Mouse (Mus musculus) left cerebral cortex, postnatal 4 days (tissue): Measurements from ENCODE around the gene Reep1. TPM values are rescaled to one million over a fixed set of nuclear protein-coding genes. Genes with fewer than 3 reads are reported as not detected.
A peak's percentile ranks its signal among the peaks of the same experiment; 100 is the strongest.

Experiments
- DNase-seq: peaks from one replicate; pipeline ENCODE4 v3.0.0-alpha.2; 2022
- intact Hi-C: fragments of 180-260 bp; cut with DNase I; formaldehyde crosslinking; loops from one replicate; pipeline ENCODE4 v1.15.1; 2025
- total RNA-seq, 2 experiments: library from RNA; stranded (reverse); gene quantifications; 2 replicates each; pipeline ENCODE4 v1.2.3; 2021

Gene Reep1
- total RNA-seq, 2 experiments from 2014 or later: 223 to 225 TPM

DNA sequence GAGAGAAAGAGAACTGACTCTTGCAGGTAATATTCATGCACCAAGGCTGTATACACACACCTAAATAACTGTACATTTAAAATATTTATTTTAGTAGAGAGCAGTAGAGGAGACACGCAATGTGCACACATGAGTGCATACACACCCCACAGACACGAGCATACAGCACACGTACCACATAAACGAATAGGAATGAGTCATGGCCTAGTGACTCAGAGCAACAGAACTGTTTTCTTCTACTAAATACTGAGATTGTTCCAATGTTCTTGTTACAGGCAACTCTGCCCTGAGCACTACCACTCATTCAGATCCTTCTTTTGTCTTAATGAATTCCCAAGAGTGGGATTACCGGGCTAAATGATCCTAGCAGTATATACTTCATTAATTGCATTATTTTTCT, 70.7 kb downstream of the Reep1 start:
- intact Hi-C loops: no loop called here
- DNase-seq: no peak

GRCm38 (mm10) chr6:71779831-71780230, 72.5 kb downstream of the Reep1 start:
- no peak for DNase-seq
- intact Hi-C loops: no loop called here

- DNase-seq: no peak
- intact Hi-C loops: no loop called here
Observed at GRCm38 (mm10) chr6:71780431-71780830, 73.1 kb downstream of the Reep1 start.

DNA sequence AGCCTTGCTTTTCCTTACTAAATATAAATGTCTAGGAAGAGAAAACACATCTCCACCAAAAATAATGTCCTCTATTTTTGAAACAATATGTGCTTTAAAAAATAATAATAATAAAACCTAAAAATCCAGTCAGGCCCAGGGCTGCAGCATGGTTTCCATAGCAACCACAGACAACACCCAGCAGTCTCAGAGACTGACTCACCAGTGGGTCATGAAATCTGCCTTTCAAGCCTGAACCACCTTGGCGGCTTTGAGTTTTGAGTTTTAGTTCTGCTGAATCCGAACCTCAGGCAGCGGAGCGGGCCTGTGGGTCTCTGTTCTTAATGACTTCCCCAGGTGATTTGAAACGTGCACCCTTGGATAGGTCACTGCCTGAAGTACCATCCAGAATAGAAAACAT, 75.8 kb downstream of the Reep1 start:
- DNase-seq: no peak

DNA sequence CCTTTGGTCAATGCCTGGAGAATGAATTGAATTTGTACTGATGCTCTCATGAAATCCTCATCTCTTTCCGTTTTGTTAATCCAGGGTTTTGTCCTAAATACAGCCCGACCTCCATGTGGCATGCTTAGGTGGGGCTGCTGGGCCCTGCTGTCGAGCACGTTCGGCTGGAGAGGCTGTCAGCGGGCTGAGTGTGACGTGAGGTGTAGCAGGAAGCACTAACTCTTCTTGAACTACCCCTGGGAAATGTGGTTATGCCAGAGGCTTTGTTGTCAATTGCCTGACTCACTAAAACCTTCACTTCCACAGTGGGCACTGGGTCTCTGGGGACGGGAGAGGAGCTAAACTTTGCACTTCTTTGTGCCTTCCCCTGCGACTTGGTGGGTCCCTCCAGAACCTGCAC, 81.0 kb downstream of the Reep1 start:
- intact Hi-C loops: no loop called here
- no peak for DNase-seq

More for the DNA sequence above, 75.8 kb downstream of the Reep1 start:
- intact Hi-C loops: no loop called here

DNA sequence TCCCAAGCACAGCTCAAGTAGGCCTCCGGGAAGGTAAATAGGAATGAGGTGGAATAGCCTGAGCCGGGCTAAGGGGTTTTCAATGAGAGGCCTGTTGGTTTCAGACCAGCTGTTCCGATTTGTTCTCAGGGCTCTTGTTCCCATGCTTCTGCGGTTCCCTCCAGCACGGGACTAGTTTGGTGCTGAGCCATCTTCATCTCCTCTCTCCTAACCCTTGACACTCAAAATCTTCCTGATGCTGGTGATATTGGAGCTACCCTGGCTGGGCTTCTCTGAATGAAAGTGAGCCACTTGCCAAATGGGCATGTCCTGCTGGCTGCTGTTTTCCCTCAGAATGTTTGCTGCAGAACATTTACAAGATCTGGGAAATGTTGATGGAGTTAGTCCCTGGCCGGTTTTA, 84.4 kb downstream of the Reep1 start:
- intact Hi-C loops: no loop called here

DNA sequence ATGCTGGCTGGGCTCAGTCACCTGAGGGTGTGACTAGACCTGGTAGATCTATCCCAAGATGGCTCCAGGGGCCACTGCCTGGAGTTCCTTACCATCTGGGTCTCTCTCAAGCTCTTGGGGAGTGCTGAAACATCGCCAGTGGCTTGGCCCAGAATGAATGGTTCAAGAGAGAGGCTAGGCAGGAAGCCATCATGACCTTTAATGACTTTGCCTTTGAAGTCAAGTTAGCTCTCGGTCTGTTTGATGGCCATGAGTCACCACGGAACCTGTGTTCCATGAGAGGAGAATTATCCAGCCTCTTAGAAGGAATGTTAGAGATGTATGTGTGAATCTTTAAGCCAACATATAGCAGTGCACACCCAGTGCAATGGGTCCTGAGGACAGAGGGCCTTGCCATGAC, 92.0 kb downstream of the Reep1 start:
- intact Hi-C loops: no loop called here
- no peak for DNase-seq

More for the DNA sequence above, 84.4 kb downstream of the Reep1 start:
- no peak for DNase-seq

DNA sequence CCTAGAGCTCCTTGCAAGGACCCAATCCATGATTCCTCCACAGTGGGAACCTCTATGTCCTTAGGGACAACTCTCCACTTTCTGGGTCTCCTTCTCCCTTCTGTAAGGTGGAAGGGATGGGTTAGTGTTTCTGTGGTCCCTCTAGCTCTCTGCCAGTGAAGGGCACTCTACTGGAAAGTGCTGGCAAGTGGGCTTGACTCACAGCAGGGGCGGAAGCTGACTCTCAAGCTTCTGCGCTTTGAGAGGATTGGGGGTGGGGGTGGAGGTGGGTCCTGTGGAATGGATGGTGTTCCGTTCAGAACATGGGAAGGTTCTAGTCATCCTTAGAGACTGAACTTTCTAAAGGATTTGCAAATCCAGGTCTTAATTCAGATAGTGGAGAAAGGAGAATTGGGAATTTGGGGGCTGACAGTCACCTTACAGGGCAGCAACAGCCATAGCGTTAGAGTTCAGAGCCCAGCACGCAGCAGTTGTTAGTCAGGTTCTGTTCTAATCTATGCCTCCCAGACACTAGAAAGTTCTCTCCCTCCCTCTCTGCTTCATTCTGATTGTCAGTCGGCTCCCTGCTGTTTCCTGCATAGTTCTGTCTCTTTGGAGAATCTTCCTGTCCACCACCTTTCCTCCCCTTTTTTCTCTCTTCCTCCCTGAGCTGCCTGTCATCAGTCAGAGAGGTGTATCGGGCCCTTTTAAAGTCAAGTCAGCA, 93.8 kb downstream of the Reep1 start:
- intact Hi-C loops: loop anchor here (10.0 kb wide), 1 partner anchor 176 kb away; no protein-coding TSS in a partner anchor
- DNase-seq: peak; percentile 25

GRCm38 (mm10) chr6:71801714-71802094, 94.3 kb downstream of the Reep1 start:
- DNase-seq: peak; percentile 49
- intact Hi-C loops: loop anchor here (10.0 kb wide), 1 partner anchor 177 kb away; no protein-coding TSS in a partner anchor

DNA sequence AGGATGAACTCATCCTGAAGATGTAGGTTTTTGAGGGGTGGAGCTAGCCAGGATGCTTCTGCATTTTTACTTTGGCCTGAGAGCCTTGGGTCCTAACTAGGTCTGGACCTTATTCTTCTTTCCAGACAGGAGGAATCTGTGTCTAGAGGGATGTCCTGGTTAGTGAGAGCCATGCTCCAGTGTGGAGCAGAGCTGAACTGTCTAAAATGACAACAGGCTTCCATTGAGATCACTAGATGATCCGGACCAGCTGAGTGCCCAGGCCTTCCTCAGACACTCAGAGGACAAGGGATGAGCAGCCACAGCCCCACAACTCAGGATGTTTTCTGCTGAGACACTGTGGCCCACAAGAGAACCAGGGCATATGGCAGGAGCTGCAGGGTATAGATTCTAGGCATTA, 96.2 kb downstream of the Reep1 start:
- intact Hi-C loops: loop anchor here (10.0 kb wide), 1 partner anchor 179 kb away; no protein-coding TSS in a partner anchor
- no peak for DNase-seq

- intact Hi-C loops: loop anchor here (10.0 kb wide), 1 partner anchor 179 kb away; no protein-coding TSS in a partner anchor
- DNase-seq: peak; percentile 74
Observed at GRCm38 (mm10) chr6:71804061-71804829, 96.9 kb downstream of the Reep1 start.

- intact Hi-C loops: loop anchor here (10.0 kb wide), 1 partner anchor 182 kb away; no protein-coding TSS in a partner anchor
- DNase-seq: no peak
Observed at GRCm38 (mm10) chr6:71806713-71807112, 99.4 kb downstream of the Reep1 start.

GRCm38 (mm10) chr6:71809890-71810289, 102.5 kb downstream of the Reep1 start:
- DNase-seq: no peak
- intact Hi-C loops: loop anchor here (10.0 kb wide), 1 partner anchor 185 kb away; no protein-coding TSS in a partner anchor

DNA sequence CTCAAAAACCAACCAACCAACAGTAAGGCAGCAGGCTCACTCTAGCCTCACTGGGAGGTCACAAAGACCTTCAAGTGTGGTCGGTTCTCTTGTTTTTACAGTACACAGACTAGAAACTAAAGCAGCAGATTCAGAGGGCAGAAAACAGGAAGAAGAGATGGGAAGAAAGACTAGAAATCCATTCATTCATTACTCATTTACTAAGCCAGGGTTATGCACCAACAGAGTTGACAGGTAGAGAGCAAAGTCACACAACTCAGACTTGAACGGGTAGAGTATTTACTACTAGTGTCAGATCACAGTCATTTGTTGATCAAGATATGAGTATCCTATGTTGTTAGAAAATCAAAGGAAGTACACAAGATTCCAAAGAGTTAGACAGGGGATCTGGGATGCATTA, 105.5 kb downstream of the Reep1 start:
- intact Hi-C loops: no loop called here
- DNase-seq: no peak

GRCm38 (mm10) chr6:71819764-71820292, 112.5 kb downstream of the Reep1 start:
- intact Hi-C loops: no loop called here
- DNase-seq: no peak

DNA sequence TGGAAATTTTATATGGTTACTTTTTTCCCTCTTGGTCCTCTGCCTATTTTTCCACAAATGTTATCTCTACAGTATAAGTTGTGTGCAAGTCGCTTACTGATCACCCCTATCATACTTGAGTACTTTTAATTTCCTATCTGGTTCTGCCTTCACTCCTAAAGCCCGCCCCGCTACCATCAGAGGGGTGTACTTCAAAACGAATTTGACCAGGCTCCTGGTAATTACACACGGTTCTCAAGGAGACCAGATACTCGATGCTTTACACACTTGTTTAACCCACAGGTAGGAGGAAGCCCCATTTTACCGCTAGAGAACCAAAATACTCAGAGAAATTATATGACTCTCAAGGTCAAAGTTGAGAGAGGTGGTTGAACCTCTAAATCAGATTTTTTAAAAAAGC, 115.7 kb downstream of the Reep1 start:
- intact Hi-C loops: no loop called here
- no peak for DNase-seq

DNA sequence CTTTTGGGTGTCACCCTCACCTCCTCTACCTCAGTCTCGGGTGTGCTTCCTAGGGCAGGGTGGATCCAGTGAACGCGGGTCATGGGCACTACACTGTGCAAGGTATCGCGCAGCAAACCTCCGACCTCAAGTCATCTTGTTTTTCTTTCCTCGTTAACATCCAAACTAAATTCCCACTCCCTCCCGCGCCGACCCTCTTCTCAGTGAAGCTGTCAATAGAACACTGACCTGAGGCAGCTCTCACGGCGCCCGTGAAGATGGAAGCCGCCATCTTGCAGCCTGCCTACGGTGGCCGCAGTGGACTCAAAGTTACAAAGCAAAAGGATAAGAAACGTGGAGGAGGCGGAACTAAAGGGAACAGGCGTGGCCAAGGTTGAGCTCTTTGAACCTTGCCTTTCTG, 116.1 kb downstream of the Reep1 start:
- intact Hi-C loops: no loop called here
- DNase-seq: peak; percentile 83

GRCm38 (mm10) chr6:71823961-71824360, 116.6 kb downstream of the Reep1 start:
- intact Hi-C loops: no loop called here
- DNase-seq: no peak

DNA sequence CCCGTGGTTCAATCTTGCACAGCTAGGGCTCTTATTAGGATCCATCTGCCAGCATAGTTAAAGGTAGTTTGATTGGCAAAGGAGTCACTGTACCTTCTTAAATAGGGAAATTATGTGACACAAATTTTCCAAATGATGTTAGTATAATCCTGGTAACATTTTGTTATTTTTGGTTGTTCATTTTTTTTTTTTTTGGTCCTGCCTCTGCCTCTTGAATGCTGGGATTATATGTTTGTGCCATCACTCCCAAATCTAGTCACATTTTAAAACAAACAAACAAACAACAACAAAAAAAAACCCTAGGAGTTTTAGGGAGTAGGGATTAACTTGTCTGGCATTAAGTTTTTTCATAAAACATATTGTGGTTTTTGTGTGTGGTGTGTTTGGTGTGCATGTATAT, 119.5 kb downstream of the Reep1 start, which contains the start of gene Mrpl35:
Gene Mrpl35, minus strand, starts transcription at position 101 of the 400 bp plus-strand sequence.
- intact Hi-C loops: no loop called here
- no peak for DNase-seq

DNA sequence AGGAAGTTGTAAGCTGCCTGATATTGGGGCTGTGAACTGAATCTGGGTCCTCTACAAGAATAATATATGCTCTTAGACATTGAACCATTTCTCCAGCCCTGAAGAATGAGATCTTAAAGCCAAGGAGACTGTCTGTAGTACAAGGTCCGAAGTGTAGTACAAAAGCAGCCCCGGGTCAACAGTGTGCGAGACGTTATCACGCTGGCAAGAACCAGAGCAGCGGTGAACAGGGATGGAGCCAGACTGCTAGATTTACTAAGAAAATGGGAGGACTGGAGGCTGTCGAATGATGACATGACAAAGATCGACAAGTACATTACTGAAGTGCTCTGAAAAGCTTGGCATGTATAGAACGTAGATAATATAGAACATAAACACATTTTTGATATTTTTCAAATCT, 122.4 kb downstream of the Reep1 start:
- intact Hi-C loops: no loop called here
- DNase-seq: no peak
